Mouse (Mus musculus) erythroid progenitor cell, adult 5-6 weeks (primary cell): ENCODE data around the gene Nlrp4e. TPM values are rescaled to one million over a fixed set of nuclear protein-coding genes. Genes with fewer than 3 reads are reported as not detected.
"Not testable (repeated sequence)": the region's sequence is repeated elsewhere in the genome, so short reads cannot be mapped to it uniquely, and the experiment has no call there.

Source experiments
- ATAC-seq: replicated peaks from 2 replicates; pipeline ENCODE4 v1.8.0; 2016; ENCODE audit warnings: moderate number of reproducible peaks, mild to moderate bottlenecking, moderate TSS enrichment, inconsistent platforms; ENCODE audit not compliant: poor library complexity, low FRiP score, severe bottlenecking
- total RNA-seq, 2 experiments: library from RNA; stranded (forward) in 1 of 2; stranded (reverse) in 1 of 2; fragments of 150-400 nt in 1 of 2; fragments of 186-747, 209-891 nt in 1 of 2; gene quantifications; 2 replicates each; pipeline versions ENCODE4 v1.2.3 to v1.2.4; 2015 to 2017; ENCODE audit warnings: low replicate concordance in 2 of 2

The Nlrp4e gene
- total RNA-seq (2015; ENCODE audit: low replicate concordance) (not detected in 2 replicates), total RNA-seq (2017; ENCODE audit: low replicate concordance) (not detected in 2 replicates)

DNA sequence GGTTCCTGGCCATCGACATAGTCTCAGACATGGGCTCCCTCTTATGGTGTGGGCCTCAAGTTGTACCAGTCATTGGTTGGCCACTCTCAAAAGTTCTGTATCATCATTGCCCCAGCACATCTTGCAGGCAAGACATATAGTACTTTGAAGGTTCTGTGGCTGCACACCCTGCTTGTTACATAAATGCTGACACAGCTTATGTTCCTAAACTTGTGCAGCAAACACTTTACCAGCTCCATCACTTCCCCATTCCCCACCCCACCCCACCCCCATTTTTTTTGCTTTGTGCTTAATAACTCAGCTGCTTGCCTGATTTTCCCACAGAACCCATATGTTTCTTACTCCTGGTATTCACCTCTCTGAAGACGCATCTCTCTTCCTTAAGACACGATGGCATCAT is at the start of gene Nlrp4e:
Gene Nlrp4e, plus strand, starts transcription at position 301 of the 400 bp plus-strand sequence.
- not testable (repeated sequence) for ATAC-seq

DNA sequence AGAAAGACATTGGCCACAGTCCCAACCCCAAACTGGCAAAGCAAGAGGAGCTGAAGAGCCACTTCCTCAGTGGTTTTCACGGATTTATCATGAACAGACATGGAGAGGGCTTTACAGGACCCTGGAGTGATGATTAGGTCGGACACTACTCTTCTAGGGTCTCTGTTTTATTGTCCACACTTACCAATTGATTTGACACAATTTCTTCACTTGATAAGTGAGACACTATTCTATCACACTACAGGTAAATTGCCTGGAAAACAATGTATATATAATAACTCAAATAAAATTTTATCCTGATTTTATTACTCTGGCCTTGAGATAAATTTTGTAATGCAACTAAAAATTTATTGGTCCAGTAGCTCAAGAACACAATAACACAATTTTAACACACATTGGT is 49.4 kb upstream of the Nlrp4e start, which contains the start of gene Vmn1r166:
Gene Vmn1r166, minus strand, starts transcription at position 101 of the 400 bp plus-strand sequence.
- not testable (repeated sequence) for ATAC-seq

DNA sequence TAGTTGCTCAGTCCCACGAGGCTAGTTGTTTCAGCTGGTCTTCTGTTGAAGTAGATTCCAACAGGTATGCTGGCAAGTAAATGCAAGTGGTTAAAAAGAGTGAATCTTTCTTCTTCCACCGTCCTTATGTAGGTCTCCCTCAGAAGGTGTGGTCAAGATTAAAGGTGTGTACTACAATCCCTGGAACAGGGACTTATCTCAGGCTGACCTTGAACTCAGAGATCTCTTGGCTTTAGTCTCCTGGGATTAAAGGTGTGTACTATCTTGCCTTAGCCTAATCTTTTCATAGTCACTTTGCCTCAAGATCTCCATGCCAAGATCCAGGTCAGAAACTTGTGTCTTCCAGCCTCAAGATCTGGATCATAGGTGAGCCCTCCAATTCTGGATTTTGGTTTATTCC is 22.2 kb upstream of the Nlrp4e start, which contains the start of gene Gm6902:
Gene Gm6902, minus strand, starts transcription at position 101 of the 400 bp plus-strand sequence.
- ATAC-seq = not testable (repeated sequence)

DNA sequence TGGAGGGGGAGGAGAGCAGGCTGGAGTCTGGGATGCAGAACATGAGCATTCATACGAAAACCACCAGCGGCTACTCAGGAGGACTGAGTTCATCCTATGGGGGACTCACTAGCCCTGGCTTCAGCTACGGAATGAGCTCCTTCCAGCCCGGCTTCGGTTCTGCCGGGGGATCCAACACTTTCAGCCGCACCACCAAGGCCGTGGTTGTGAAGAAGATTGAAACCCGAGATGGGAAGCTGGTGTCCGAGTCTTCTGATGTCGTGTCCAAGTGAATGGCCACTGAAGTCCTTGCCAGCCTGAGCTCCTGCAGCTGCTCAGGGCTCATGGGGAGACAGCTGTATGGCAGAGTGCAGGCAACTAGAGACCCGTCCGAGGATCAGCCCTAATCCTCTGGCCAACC is 57.3 kb downstream of the Nlrp4e start:
- not testable (repeated sequence) for ATAC-seq

DNA sequence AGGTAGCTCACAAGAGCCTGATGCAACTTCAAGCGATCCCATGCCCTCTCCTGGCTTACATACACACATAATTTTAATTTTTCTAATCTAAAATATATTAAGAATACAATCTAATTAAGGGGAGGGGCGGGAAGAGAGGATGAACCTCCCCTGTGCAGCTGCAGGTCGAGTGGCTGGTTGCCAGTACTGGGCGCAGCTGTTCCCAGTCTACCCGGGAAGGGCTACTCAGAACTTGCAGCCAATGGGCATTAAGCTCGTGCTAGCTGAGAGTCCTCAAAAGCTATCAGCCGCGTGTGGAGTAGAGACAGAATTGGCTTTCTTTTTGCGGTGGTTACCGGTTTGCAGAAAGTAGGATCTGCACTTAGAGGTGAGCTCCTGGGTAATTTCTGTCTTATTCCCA is 84.6 kb downstream of the Nlrp4e start, which contains the start of gene Nlrp5:
Gene Nlrp5, plus strand, starts transcription at position 301 of the 400 bp plus-strand sequence.
- no peak for ATAC-seq

Other genes starting within 250 kb of the Nlrp4e start
- gene Vmn1r163, start 245.7 kb upstream of the Nlrp4e start, total RNA-seq (2015; ENCODE audit: low replicate concordance) = not detected in 2 replicates
- not detected in 2 replicates for gene Vmn1r163, start 245.7 kb upstream of the Nlrp4e start, total RNA-seq (2017; ENCODE audit: low replicate concordance)
- not detected in 2 replicates for gene Gm8720, start 233.7 kb upstream of the Nlrp4e start, total RNA-seq (2015; ENCODE audit: low replicate concordance)
- not detected in 2 replicates for gene Gm8720, start 233.7 kb upstream of the Nlrp4e start, total RNA-seq (2017; ENCODE audit: low replicate concordance)
- not detected in 2 replicates for gene Gm10662, start 156.7 kb upstream of the Nlrp4e start, total RNA-seq (2015; ENCODE audit: low replicate concordance)
- gene Gm10662, start 156.7 kb upstream of the Nlrp4e start, total RNA-seq (2017; ENCODE audit: low replicate concordance) = not detected in 2 replicates
- not detected in 2 replicates for gene Vmn1r165, start 83.9 kb upstream of the Nlrp4e start, total RNA-seq (2015; ENCODE audit: low replicate concordance)
- gene Vmn1r165, start 83.9 kb upstream of the Nlrp4e start, total RNA-seq (2017; ENCODE audit: low replicate concordance) = not detected in 2 replicates
- not detected in 2 replicates for gene Vmn1r166, start 49.5 kb upstream of the Nlrp4e start, total RNA-seq (2015; ENCODE audit: low replicate concordance)
- gene Vmn1r166, start 49.5 kb upstream of the Nlrp4e start, total RNA-seq (2017; ENCODE audit: low replicate concordance) = not detected in 2 replicates
- gene Gm6902, start 22.3 kb upstream of the Nlrp4e start, total RNA-seq (2015; ENCODE audit: low replicate concordance) = not detected in 2 replicates
- not detected in 2 replicates for gene Gm6902, start 22.3 kb upstream of the Nlrp4e start, total RNA-seq (2017; ENCODE audit: low replicate concordance)
- not detected in 2 replicates for gene Nlrp5, start 84.7 kb downstream of the Nlrp4e start, total RNA-seq (2015; ENCODE audit: low replicate concordance)
- gene Nlrp5, start 84.7 kb downstream of the Nlrp4e start, total RNA-seq (2017; ENCODE audit: low replicate concordance) = not detected in 2 replicates
- not detected in 2 replicates for gene Vmn1r167, start 206.0 kb downstream of the Nlrp4e start, total RNA-seq (2015; ENCODE audit: low replicate concordance)
- gene Vmn1r167, start 206.0 kb downstream of the Nlrp4e start, total RNA-seq (2017; ENCODE audit: low replicate concordance) = not detected in 2 replicates
- gene Vmn1r168, start 238.5 kb downstream of the Nlrp4e start, total RNA-seq (2015; ENCODE audit: low replicate concordance) = not detected in 2 replicates
- not detected in 2 replicates for gene Vmn1r168, start 238.5 kb downstream of the Nlrp4e start, total RNA-seq (2017; ENCODE audit: low replicate concordance)